Mouse (Mus musculus) hindbrain, postnatal 0 days (tissue): ENCODE results near the gene Gpsm2. TPM values are rescaled to one million over a fixed set of nuclear protein-coding genes. Genes with fewer than 3 reads are reported as not detected.
A peak's percentile ranks its signal among the peaks of the same experiment; 100 is the strongest.

Experiments used
- ATAC-seq: fragments of 200-750 bp; cut with Nextera tagmentation; 2 replicates; pipeline ENCODE4 v1.8.0; 2017; ENCODE audit warnings: mild to moderate bottlenecking, moderate TSS enrichment, moderate library complexity
- DNase-seq: peaks from one replicate; pipeline ENCODE4 v3.0.0-alpha.2; 2015; ENCODE audit warnings: low spot score
- H3K27ac ChIP-seq: fragments of 300-500 bp; sonication (generic); 2 replicates; pipeline ENCODE4 v1.5.1; 2014; ENCODE audit warnings: mild to moderate bottlenecking
- H3K27me3 ChIP-seq: fragments of 300-500 bp; sonication (generic); 2 replicates; pipeline ENCODE4 v1.6.1; 2014; ENCODE audit warnings: low read length, mixed read lengths; ENCODE audit not compliant: insufficient read depth
- H3K36me3 ChIP-seq: fragments of 300-500 bp; sonication (generic); 2 replicates; pipeline ENCODE4 v1.6.1; 2014; ENCODE audit warnings: low read length, mixed read lengths; ENCODE audit not compliant: insufficient read depth
- H3K4me1 ChIP-seq: fragments of 300-500 bp; sonication (generic); 2 replicates; pipeline ENCODE4 v1.6.1; 2014; ENCODE audit warnings: antibody characterized with exemption, low read length, mixed read lengths; ENCODE audit not compliant: insufficient read depth
- H3K4me2 ChIP-seq: fragments of 300-500 bp; sonication (generic); 2 replicates; pipeline ENCODE4 v1.6.1; 2014; ENCODE audit warnings: low read depth, mild to moderate bottlenecking, low read length, moderate library complexity, mixed read lengths
- H3K4me3 ChIP-seq: fragments of 300-500 bp; sonication (generic); 2 replicates; pipeline ENCODE4 v1.5.1; 2014; ENCODE audit warnings: low read length
- H3K9ac ChIP-seq: fragments of 300-500 bp; sonication (generic); replicated peaks from 2 replicates; pipeline ENCODE4 v1.6.1; 2014; ENCODE audit warnings: mild to moderate bottlenecking, low read length, moderate library complexity, mixed read lengths
- H3K9me3 ChIP-seq: fragments of 300-500 bp; sonication (generic); 2 replicates; pipeline ENCODE4 v1.6.1; 2016; ENCODE audit warnings: low read length, mixed read lengths
- CTCF ChIP-seq: IDR thresholded peaks from 2 replicates; pipeline ENCODE4 v1.5.1; 2016; ENCODE audit warnings: antibody characterized with exemption, control low read depth, low read depth
- WGBS: fragments of 180-500 bp; shearing (Covaris S2); extraction: QIAGEN DNeasy Blood & Tissue Kit; methylation state at CpG from one replicate; pipeline ENCODE4 v1.1.7; 2014; 5-methylcytosine and 5-hydroxymethylcytosine counted together
- polyA plus RNA-seq: library from polyadenylated mRNA; unstranded; fragments of >200 nt; fragmentation: Nextera tagmentation; extraction: Ambion mirVana; gene quantifications from 2 replicates; pipeline ENCODE4 v1.2.1, GENCODE M21; 2015
- total RNA-seq: library from RNA; depleted of rRNA; stranded (reverse); fragments of >200 nt; gene quantifications from 2 replicates; pipeline ENCODE4 v1.2.3, GENCODE M21; 2014

The Gpsm2 gene
- total and polyA plus RNA-seq, 2 experiments from 2014 or later: 12.9 to 16.8 TPM

GRCm38 (mm10) chr3:108713065-108713675, 8.9 kb downstream of the Gpsm2 start:
- H3K4me2 ChIP-seq: no peak overlapping the region
- H3K27ac ChIP-seq: no peak overlapping the region
- H3K4me3 ChIP-seq: no peak overlapping the region
- H3K9ac ChIP-seq: no peak overlapping the region
- no peaks in the 10 kb centered on the region for H3K36me3 ChIP-seq
- 32% methylated on average over 3 of the region's 3 CpGs for WGBS
- no peak for ATAC-seq
- no peaks in the 10 kb centered on the region for H3K4me1 ChIP-seq
- H3K27me3 ChIP-seq: no peaks in the 10 kb centered on the region
- no peaks in the 10 kb centered on the region for H3K9me3 ChIP-seq
- peak; percentile 4 for DNase-seq
- no peak for TF ChIP-seq CTCF

GRCm38 (mm10) chr3:108711296-108711695, 10.8 kb downstream of the Gpsm2 start:
- TF ChIP-seq CTCF: no peak
- Histone ChIP-seq H3K4me2 (no peak overlapping the region), H3K4me1 (no peaks in the 10 kb centered on the region), H3K36me3 (no peaks in the 10 kb centered on the region), H3K27ac (no peak overlapping the region), H3K9me3 (no peaks in the 10 kb centered on the region), H3K4me3 (no peak overlapping the region), H3K27me3 (no peaks in the 10 kb centered on the region), H3K9ac (no peak overlapping the region)
- ATAC-seq (no peak), DNase-seq (no peak)
- WGBS: 93% methylated on average over 5 of the region's 5 CpGs

GRCm38 (mm10) chr3:108702789-108703188, 19.3 kb downstream of the Gpsm2 start:
- Histone ChIP-seq H3K4me1 (no peaks in the 10 kb centered on the region), H3K9me3 (no peaks in the 10 kb centered on the region), H3K4me2 (no peak overlapping the region), H3K27me3 (no peaks in the 10 kb centered on the region), H3K36me3 (no peaks in the 10 kb centered on the region), H3K9ac (no peak overlapping the region), H3K4me3 (no peak overlapping the region), H3K27ac (no peak overlapping the region)
- no peak for DNase-seq
- WGBS: 93% methylated on average over 8 of the region's 8 CpGs
- no peak for TF ChIP-seq CTCF
- ATAC-seq: no peak

- WGBS: 83% methylated on average over 1 of the region's 1 CpGs
- Histone ChIP-seq H3K9ac (no peak overlapping the region), H3K4me2 (no peak overlapping the region), H3K27me3 (no peaks in the 10 kb centered on the region), H3K36me3 (peaks cover 6% of the 10 kb centered on the region; the same call in 1 of the 2 replicates), H3K4me1 (no peaks in the 10 kb centered on the region), H3K27ac (no peak overlapping the region), H3K4me3 (no peak overlapping the region), H3K9me3 (no peaks in the 10 kb centered on the region)
- ATAC-seq: no peak
- TF ChIP-seq CTCF: peak; percentile 60
- peak; percentile 51 for DNase-seq
Observed at GRCm38 (mm10) chr3:108701256-108701655, 20.9 kb downstream of the Gpsm2 start.

GRCm38 (mm10) chr3:108699786-108700185, 22.3 kb downstream of the Gpsm2 start:
- DNase-seq: no peak

GRCm38 (mm10) chr3:108698662-108699061, 23.4 kb downstream of the Gpsm2 start:
- TF ChIP-seq CTCF: no peak
- Histone ChIP-seq H3K4me2 (no peak overlapping the region), H3K9ac (no peak overlapping the region), H3K4me3 (no peak overlapping the region), H3K27ac (no peak overlapping the region), H3K36me3 (peaks cover 13% of the 10 kb centered on the region; the same call in 1 of the 2 replicates), H3K9me3 (no peaks in the 10 kb centered on the region), H3K4me1 (no peaks in the 10 kb centered on the region), H3K27me3 (no peaks in the 10 kb centered on the region)
- 94% methylated on average over 8 of the region's 8 CpGs for WGBS
- DNase-seq (no peak), ATAC-seq (no peak)

More at GRCm38 (mm10) chr3:108699786-108700185, 22.3 kb downstream of the Gpsm2 start:
- Histone ChIP-seq H3K9me3 (no peaks in the 10 kb centered on the region), H3K4me1 (no peaks in the 10 kb centered on the region), H3K9ac (no peak overlapping the region), H3K36me3 (peaks cover 9% of the 10 kb centered on the region; the same call in 1 of the 2 replicates), H3K4me2 (no peak overlapping the region), H3K4me3 (no peak overlapping the region), H3K27me3 (no peaks in the 10 kb centered on the region), H3K27ac (no peak overlapping the region)
- no peak for ATAC-seq
- TF ChIP-seq CTCF: no peak
- WGBS: 93% methylated on average over 4 of the region's 4 CpGs

- Histone ChIP-seq H3K4me1 (no peaks in the 10 kb centered on the region), H3K9me3 (no peaks in the 10 kb centered on the region), H3K9ac (no peak overlapping the region), H3K27me3 (no peaks in the 10 kb centered on the region), H3K27ac (no peak overlapping the region), H3K4me2 (no peak overlapping the region), H3K36me3 (peaks cover 13% of the 10 kb centered on the region; the same call in 1 of the 2 replicates), H3K4me3 (no peak overlapping the region)
- whole genome bisulfite sequencing: 93% methylated on average over 9 of the region's 9 CpGs
- no peak for TF ChIP-seq CTCF
- ATAC-seq: no peak
- DNase-seq: no peak
Observed at GRCm38 (mm10) chr3:108694321-108694720, 27.8 kb downstream of the Gpsm2 start.
